Mouse (Mus musculus) kidney, postnatal 14 days (tissue): ENCODE results near the gene Gm12695.

Experiments used
- DNase-seq: peaks from one replicate; pipeline ENCODE4 v3.0.0; 2022; ENCODE audit warnings: mixed read lengths

Gene Gm12695

DNA sequence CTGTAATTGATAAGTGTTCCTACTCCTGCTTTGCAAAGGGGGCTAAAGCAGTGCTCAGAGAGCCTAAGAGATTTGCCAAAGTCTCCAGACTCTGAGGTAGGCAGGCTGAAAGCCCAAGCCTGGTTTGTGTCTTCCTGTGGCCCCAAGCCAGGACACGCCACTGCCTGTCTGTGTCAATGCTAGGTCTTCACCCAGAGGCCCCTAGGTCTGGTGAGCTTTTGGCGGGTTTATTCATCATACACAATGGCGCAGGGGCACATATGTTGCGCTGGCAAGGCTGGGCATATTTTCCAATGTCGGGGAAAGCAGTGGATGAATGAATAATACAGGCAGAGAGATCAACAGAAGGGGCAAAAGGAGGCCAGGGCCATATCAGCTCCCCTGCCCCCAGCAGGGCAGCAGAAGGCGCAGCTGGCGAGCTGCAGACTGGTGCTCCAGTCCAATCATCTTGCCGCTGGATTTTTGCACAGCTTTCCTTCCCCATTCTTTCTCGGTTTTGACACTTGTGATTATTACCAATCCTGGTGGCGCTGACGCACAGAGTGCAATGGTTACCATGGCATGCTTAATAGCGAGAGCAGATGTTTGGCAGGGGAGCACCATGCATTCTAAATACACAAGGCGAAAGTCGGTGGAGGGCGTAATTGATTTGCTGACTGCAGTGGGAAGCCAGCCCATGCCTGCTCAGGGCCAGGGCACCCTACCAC is 87.3 kb downstream of the Gm12695 start:
- no peak for DNase-seq

DNA sequence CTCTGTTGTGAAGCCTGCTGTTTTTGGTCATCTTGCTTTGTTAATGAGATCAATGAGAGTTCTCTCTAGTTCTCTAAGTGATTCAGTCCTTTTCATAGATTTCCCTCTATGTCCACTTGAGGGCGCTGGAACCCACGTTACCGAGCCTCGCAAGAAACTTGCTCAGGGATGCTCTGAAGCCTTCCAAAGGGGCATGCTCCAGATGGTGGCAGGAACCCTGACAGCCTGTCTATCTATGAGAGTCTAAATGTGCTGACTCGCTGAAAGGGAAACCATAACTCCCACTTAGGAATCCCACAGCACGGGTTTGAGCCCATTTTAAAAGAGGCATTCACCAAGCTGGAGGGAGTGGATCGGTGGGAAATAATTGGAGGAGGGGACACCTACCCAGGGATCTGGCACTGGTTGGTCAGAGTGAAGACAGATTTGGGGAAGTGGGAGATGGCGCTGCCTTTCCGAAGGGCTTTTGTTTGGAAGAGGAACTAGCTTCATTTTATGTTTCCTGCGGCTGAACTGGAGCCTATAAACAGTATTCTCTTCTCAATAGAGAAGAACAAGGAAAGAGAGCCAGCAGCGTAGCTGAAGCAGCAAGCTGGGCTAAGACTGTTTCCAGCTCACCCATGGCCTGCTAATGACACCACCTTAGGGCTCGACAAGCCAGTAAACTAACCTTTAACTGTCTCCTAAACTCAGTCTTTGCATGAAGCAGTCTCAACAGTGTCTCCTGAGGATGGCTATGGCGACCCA is 88.2 kb downstream of the Gm12695 start:
- DNase-seq = peak; percentile 38

DNA sequence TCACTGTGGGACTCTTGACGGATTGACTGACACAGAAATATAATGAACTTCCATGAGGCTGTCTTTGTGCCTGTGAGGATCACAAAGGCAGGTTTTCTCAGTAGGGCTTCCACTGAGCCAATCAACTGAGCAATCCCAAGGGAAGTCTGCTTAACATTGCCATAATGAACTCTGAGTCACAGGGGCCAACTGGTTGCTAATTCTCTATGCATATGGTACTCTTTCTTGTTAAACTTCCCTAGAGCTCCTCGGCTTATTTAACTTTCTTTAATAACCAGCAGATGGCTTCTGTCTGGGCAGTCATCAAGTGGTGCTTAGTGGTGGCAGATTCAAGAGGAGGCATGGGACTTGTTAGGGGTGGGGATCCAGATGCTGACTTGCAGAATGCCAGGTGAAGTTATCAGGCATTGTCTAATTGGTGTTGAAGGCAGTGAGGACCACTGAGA is 97.6 kb downstream of the Gm12695 start:
- DNase-seq = no peak

DNA sequence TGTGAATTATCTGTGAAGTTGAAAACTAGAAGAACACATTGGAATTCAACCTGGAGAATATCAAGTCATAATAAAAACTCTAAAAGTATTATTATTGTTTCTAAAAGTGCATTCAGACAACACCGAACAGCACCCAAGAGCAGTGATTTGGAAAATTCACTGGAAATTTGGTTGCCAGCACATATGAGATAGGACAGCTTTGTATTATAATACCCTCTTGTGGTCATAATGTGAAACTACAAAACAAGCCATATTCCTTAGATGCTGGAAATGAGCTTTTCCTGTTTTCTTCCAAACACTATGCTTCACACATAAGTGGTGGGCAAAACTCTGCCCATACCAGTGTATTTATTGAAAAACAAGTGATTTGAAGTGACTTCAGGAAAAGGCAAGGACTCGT is 101.5 kb downstream of the Gm12695 start:
- no peak for DNase-seq

DNA sequence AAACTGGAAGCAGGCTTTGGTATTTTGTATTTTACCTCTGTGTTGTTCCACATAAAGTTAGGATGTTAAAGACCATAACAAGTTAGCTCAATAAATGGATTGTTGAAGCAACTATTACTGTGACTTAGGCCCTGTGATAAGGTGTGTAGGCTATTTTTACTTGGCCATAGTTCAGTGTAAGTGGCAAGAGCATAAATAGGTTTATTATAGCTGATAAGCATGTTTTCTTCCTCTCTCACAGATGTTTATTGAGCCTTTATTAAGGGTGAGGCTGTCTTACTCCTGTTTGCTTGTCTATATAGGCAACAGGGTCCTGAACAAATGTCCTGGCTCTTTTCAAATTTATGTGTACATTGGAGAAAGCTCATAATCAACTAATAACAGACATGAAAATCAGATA is 104.0 kb downstream of the Gm12695 start:
- no peak for DNase-seq

DNA sequence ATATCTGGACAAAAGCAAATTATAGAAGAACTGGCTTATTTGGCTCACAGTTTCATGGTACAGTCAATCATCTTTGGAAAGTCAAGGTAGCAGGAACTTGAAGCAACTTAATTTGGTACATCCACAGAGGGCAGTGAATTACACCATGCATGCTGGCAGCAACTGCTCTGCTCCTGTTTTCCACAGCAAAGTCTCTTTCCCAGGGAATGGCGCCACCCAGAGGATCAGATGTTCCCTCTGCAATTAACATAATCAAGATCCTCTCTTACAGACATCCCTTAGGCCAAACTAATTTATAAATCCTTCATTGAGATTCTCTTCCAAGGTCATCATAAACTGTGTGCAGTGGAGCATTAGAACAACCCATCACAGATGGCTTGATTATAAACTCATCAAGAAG is 104.8 kb downstream of the Gm12695 start:
- peak; percentile 31 for DNase-seq
